Comparison of ENCODE assay signal across 8 mouse cellular contexts in the genomic region with DNA sequence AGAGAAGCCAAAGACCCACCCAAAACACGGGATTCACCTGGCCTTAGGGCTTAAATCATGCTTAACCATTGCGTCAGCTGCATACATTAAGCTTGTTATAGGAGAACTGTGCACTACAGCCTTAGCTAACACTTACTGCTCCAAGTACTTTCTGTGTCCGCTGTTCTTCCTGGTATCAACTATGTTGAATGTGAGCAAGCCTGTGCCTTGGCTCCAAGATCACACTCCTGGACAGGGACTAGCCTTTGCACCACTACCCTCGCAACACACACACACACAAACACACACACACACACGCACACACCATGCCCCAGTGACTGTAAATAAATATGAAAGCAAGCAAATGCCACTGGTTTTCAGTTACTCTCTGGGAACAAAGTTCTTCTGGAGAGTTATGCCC. TPM values are rescaled to one million over a fixed set of nuclear protein-coding genes. Genes with fewer than 3 reads are reported as not detected.
DNase-seq lines count a peak whose midpoint lies in the region; ATAC-seq and TF ChIP-seq lines count a peak whose summit lies in the region.
"Not testable (repeated sequence)": the region's sequence is repeated elsewhere in the genome, so short reads cannot be mapped to it uniquely, and the experiment has no call there.
"Had no signal": no experiment of that assay in that cellular context is flagged by ENCODE, and none has a peak within 500 bp of the region (broad histone marks: within the 10 kb centered on the region; RNA-seq: fewer than 3 reads in every experiment).

No protein-coding gene starts in this region.

- H3K4me3 ChIP-seq in bone marrow, adult 2 months (replicated peaks; ENCODE audit: control insufficient read depth, low read depth, low read length): peak overlapping the region; percentile 65
- peak overlapping the region; percentile 53 for H3K4me3 ChIP-seq in forebrain, embryonic 13.5 days
- peak overlapping the region; percentile 61 for H3K4me3 ChIP-seq in heart, postnatal 0 days (ENCODE audit: low read depth, low read length)
- peak overlapping the region; percentile 61 for H3K4me3 ChIP-seq in liver, embryonic 11.5 days (ENCODE audit: low read depth, low read length)
- peak overlapping the region; percentile 59 for H3K4me3 ChIP-seq in midbrain, embryonic 10.5 days
- peak overlapping the region; percentile 23; the same call in 1 of the 2 replicates for H3K4me3 ChIP-seq in olfactory bulb, adult 2 months (ENCODE audit: insufficient read depth, low read depth, low read length)

- not testable (repeated sequence) for H3K27ac ChIP-seq in bone marrow, adult 2 months (ENCODE audit: control insufficient read depth, insufficient read depth, low read depth, low read length, poor library complexity); forebrain, embryonic 13.5 days; liver, embryonic 11.5 days (ENCODE audit: low read depth, low read length); midbrain, embryonic 10.5 days (replicated peaks); olfactory bulb, adult 2 months (ENCODE audit: insufficient read depth, low read depth, low read length)
- H3K27ac ChIP-seq in heart, postnatal 0 days (ENCODE audit: low read depth): 0 out of 2 replicates have a peak overlapping the region, but pooled peaks have one; percentile 81

- peak overlapping the region; percentile 63 for H3K4me2 ChIP-seq in forebrain, embryonic 13.5 days
- H3K4me2 ChIP-seq in heart, postnatal 0 days (ENCODE audit: low read depth, low read length): peak overlapping the region; percentile 62
- H3K4me2 ChIP-seq in liver, embryonic 11.5 days: peak overlapping the region; percentile 57

- not testable (repeated sequence) for ATAC-seq in forebrain, embryonic 13.5 days; heart, postnatal 0 days (ENCODE audit: insufficient read depth, low read depth); liver, embryonic 11.5 days (replicated peaks; ENCODE audit: low FRiP score)

- peak overlapping the region; percentile 68; the same call in 1 of the 2 replicates for H3K9ac ChIP-seq in forebrain, embryonic 13.5 days
- H3K9ac ChIP-seq in heart, postnatal 0 days (replicated peaks; ENCODE audit: low read depth, low read length): peak overlapping the region; percentile 58
- H3K9ac ChIP-seq in liver, embryonic 11.5 days (ENCODE audit: low read depth, low read length): peak overlapping the region; percentile 66

- not testable (repeated sequence) for H3K27me3 ChIP-seq in forebrain, embryonic 13.5 days; heart, postnatal 0 days (ENCODE audit: control insufficient read depth, insufficient read depth, low read length); liver, embryonic 11.5 days (replicated peaks; ENCODE audit: control insufficient read depth, insufficient read depth, low read length); midbrain, embryonic 10.5 days (ENCODE audit: low read depth, poor library complexity, severe bottlenecking)

- 11% methylated on average over 5 of the region's 5 CpGs for WGBS in bone marrow, adult 2 months
- WGBS in forebrain, embryonic 13.5 days: 20% methylated on average over 5 of the region's 5 CpGs
- WGBS in heart, postnatal 0 days: 12% methylated on average over 4 of the region's 5 CpGs
- WGBS in liver, embryonic 11.5 days: 27% methylated on average over 5 of the region's 5 CpGs
- WGBS in midbrain, embryonic 10.5 days: 36% methylated on average over 5 of the region's 5 CpGs
- 18% methylated on average over 5 of the region's 5 CpGs for WGBS in olfactory bulb, adult 2 months

- DNase-seq in heart, postnatal 0 days (ENCODE audit: low spot score); liver, embryonic 11.5 days (ENCODE audit: low spot score); midbrain, embryonic 10.5 days (ENCODE audit: low spot score): not testable (repeated sequence)
- DNase-seq in kidney, adult 9 months: peak; percentile 30

- not testable (repeated sequence) for TF ChIP-seq EP300 in heart, postnatal 0 days (IDR thresholded peaks at IDR 0.05; ENCODE audit: low read depth)

- H3K4me1 ChIP-seq in bone marrow, adult 2 months (ENCODE audit: control insufficient read depth, insufficient read depth, low read length); forebrain, embryonic 13.5 days; heart, postnatal 0 days (ENCODE audit: control insufficient read depth, insufficient read depth); liver, embryonic 11.5 days (replicated peaks; ENCODE audit: control insufficient read depth, insufficient read depth, low read length); midbrain, embryonic 10.5 days; olfactory bulb, adult 2 months (ENCODE audit: control insufficient read depth, insufficient read depth, low read length): not testable (repeated sequence)

- H3K9me3 ChIP-seq in forebrain, embryonic 13.5 days (replicated peaks); heart, postnatal 0 days (replicated peaks; ENCODE audit: control insufficient read depth, low read length); liver, embryonic 11.5 days (ENCODE audit: control insufficient read depth, low read length); midbrain, embryonic 10.5 days (replicated peaks): not testable (repeated sequence)

- not testable (repeated sequence) for TF ChIP-seq CTCF in bone marrow, adult 2 months (IDR thresholded peaks at IDR 0.05; ENCODE audit: control insufficient read depth, insufficient read depth, low read length); heart, postnatal 0 days (IDR thresholded peaks at IDR 0.05; ENCODE audit: low read depth); olfactory bulb, adult 2 months (IDR thresholded peaks at IDR 0.05; ENCODE audit: insufficient read depth, low read depth, low read length)

- H3K36me3 ChIP-seq in forebrain, embryonic 13.5 days (ENCODE audit: poor library complexity, severe bottlenecking); heart, postnatal 0 days (replicated peaks; ENCODE audit: control insufficient read depth, insufficient read depth, low read length); liver, embryonic 11.5 days (ENCODE audit: control insufficient read depth, insufficient read depth, low read length); midbrain, embryonic 10.5 days: not testable (repeated sequence)

- not testable (repeated sequence) for TF ChIP-seq POLR2A in bone marrow, adult 2 months (IDR thresholded peaks at IDR 0.05; ENCODE audit: borderline replicate concordance, control insufficient read depth, low read depth, low read length); olfactory bulb, adult 2 months (IDR thresholded peaks at IDR 0.05; ENCODE audit: insufficient read depth, low read depth, low read length)

RNA-seq across cellular contexts. Expression of a gene that starts 0.7 kb away (rescaled TPM):
- not detected in 2 replicates for polyA plus RNA-seq in bone marrow, adult 2 months (2011; ENCODE audit: insufficient read depth, insufficient read length, low replicate concordance, missing spikeins)
- 0.21 TPM in 1 of 2 replicates, not detected in the other for polyA plus RNA-seq in forebrain, embryonic 13.5 days (2015; fragmentation: Nextera tagmentation; extraction: Ambion mirVana)
- total RNA-seq in heart, postnatal 0 days (2014; rRNA removed; ENCODE audit: low replicate concordance): 6.4 TPM in 1 of 2 replicates, not detected in the other
- polyA plus RNA-seq in heart, postnatal 0 days (2015; fragmentation: Nextera tagmentation; extraction: Ambion mirVana): 0.04 TPM in 1 of 2 replicates, not detected in the other
- polyA plus RNA-seq in liver, embryonic 11.5 days (2014; fragmentation: Nextera tagmentation; extraction: Ambion mirVana): 0.11 TPM in 1 of 2 replicates, not detected in the other
- polyA plus RNA-seq in midbrain, embryonic 10.5 days (2016; fragmentation: Nextera tagmentation; extraction: Ambion mirVana): 0.21 and 0.27 TPM in 2 replicates
- polyA plus RNA-seq in olfactory bulb, adult 2 months (2012; ENCODE audit: insufficient read depth, insufficient read length, low replicate concordance, missing spikeins): not detected in 2 replicates
- total RNA-seq: common myeloid progenitor, adult 5-6 weeks had no signal

RNA-seq across cellular contexts. Expression of a gene that starts 1.0 kb away (rescaled TPM):
- polyA plus RNA-seq in bone marrow, adult 2 months (2011; ENCODE audit: insufficient read depth, insufficient read length, low replicate concordance, missing spikeins): 2.3 TPM in 1 of 2 replicates, not detected in the other
- 10.3 and 10.9 TPM in 2 replicates for polyA plus RNA-seq in forebrain, embryonic 13.5 days (2015; fragmentation: Nextera tagmentation; extraction: Ambion mirVana)
- 24.1 and 49.8 TPM in 2 replicates for total RNA-seq in heart, postnatal 0 days (2014; rRNA removed; ENCODE audit: low replicate concordance)
- polyA plus RNA-seq in heart, postnatal 0 days (2015; fragmentation: Nextera tagmentation; extraction: Ambion mirVana): 49.5 and 51.8 TPM in 2 replicates
- polyA plus RNA-seq in liver, embryonic 11.5 days (2014; fragmentation: Nextera tagmentation; extraction: Ambion mirVana): 19.3 and 22.2 TPM in 2 replicates
- polyA plus RNA-seq in midbrain, embryonic 10.5 days (2016; fragmentation: Nextera tagmentation; extraction: Ambion mirVana): 16.2 and 16.4 TPM in 2 replicates
- polyA plus RNA-seq in olfactory bulb, adult 2 months (2012; ENCODE audit: insufficient read depth, insufficient read length, low replicate concordance, missing spikeins): not detected in 2 replicates

RNA-seq across cellular contexts. Expression of a gene that starts 18.4 kb away (rescaled TPM):
- polyA plus RNA-seq in bone marrow, adult 2 months (2011; ENCODE audit: insufficient read depth, insufficient read length, low replicate concordance, missing spikeins): 23.3 and 24.2 TPM in 2 replicates
- 28.8 and 31.6 TPM in 2 replicates for polyA plus RNA-seq in forebrain, embryonic 13.5 days (2015; fragmentation: Nextera tagmentation; extraction: Ambion mirVana)
- 8.3 and 9.2 TPM in 2 replicates for total RNA-seq in heart, postnatal 0 days (2014; rRNA removed; ENCODE audit: low replicate concordance)
- polyA plus RNA-seq in heart, postnatal 0 days (2015; fragmentation: Nextera tagmentation; extraction: Ambion mirVana): 16.0 and 16.1 TPM in 2 replicates
- 32.3 and 37.3 TPM in 2 replicates for polyA plus RNA-seq in liver, embryonic 11.5 days (2014; fragmentation: Nextera tagmentation; extraction: Ambion mirVana)
- polyA plus RNA-seq in midbrain, embryonic 10.5 days (2016; fragmentation: Nextera tagmentation; extraction: Ambion mirVana): 55.9 and 58.2 TPM in 2 replicates
- polyA plus RNA-seq in olfactory bulb, adult 2 months (2012; ENCODE audit: insufficient read depth, insufficient read length, low replicate concordance, missing spikeins): not detected in 2 replicates
